9 mouse cellular contexts compared by ENCODE assay signal in the genomic region with DNA sequence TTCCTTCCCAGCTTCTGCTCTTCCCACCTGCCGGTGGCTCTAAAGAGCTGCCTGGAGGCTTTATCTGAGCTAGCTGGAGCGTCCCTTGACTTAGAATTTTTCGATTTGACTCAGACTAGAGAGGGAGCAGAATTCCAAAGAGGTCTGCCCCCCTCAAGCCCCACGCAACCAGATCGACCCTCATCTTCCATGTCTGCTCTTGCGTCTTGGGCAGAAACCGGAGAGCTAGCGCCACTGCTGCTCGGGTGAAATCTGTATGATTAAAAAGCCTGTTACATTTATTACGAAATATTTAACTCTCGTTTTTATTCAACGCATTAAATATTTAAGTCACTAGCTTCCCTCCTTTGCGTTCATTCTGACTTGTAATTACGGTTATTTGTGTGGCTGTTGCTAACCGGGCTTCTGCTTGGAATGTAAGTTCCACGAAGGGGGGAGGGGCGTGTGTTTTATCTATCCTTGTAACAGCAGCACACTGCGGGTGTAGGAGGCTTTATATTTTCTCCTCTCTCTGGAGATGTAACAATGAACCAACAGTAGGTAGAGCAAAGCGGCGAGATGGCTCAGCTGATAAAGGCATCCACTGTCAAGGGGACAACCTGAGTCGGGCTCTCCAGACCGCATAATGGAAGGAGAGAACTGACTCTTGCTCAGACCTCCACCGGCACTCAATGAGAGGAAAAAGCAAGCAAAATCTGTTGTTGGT. TPM values are rescaled to one million over a fixed set of nuclear protein-coding genes. Genes with fewer than 3 reads are reported as not detected.
DNase-seq lines count a peak whose midpoint lies in the region; ATAC-seq lines count a peak whose summit lies in the region.
"Had no signal": no experiment of that assay in that cellular context is flagged by ENCODE, and none has a peak within 500 bp of the region (broad histone marks: within the 10 kb centered on the region; RNA-seq: fewer than 3 reads in every experiment).

No protein-coding gene starts in this region.

- H3K9ac ChIP-seq in kidney, embryonic 14.5 days (ENCODE audit: low read depth, low read length) = peak overlapping the region; percentile 63
- H3K9ac ChIP-seq in forebrain, embryonic 13.5 days = peak overlapping the region; percentile 76
- peak overlapping the region; percentile 59 for H3K9ac ChIP-seq in midbrain, embryonic 14.5 days (replicated peaks; ENCODE audit: low read length)

- H3K27ac ChIP-seq in kidney, embryonic 14.5 days (ENCODE audit: low read depth, low read length) = 0 out of 2 replicates have a peak overlapping the region, but pooled peaks have one; percentile 9
- H3K27ac ChIP-seq in forebrain, embryonic 13.5 days = peak overlapping the region; percentile 95
- peak overlapping the region; percentile 88 for H3K27ac ChIP-seq in midbrain, embryonic 14.5 days (replicated peaks; ENCODE audit: low read depth, low read length)

- ATAC-seq in kidney, embryonic 14.5 days (ENCODE audit: low FRiP score, low TSS enrichment) = peak; percentile 18; the same call in 1 of the 2 replicates
- no peak; the same call in 1 of the 2 replicates for ATAC-seq in forebrain, embryonic 13.5 days
- peak; percentile 32; the same call in 1 of the 2 replicates for ATAC-seq in midbrain, embryonic 14.5 days (ENCODE audit: low FRiP score, low TSS enrichment)

- H3K4me3 ChIP-seq in kidney, embryonic 14.5 days (ENCODE audit: low read length) = peak overlapping the region; percentile 54
- peak overlapping the region; percentile 53 for H3K4me3 ChIP-seq in forebrain, embryonic 13.5 days
- H3K4me3 ChIP-seq in midbrain, embryonic 14.5 days (replicated peaks; ENCODE audit: low read depth, low read length) = peak overlapping the region; percentile 28

- no peaks in the 10 kb centered on the region for H3K36me3 ChIP-seq in kidney, embryonic 14.5 days (ENCODE audit: control insufficient read depth, insufficient read depth, low read length)
- H3K36me3 ChIP-seq in forebrain, embryonic 13.5 days (ENCODE audit: poor library complexity, severe bottlenecking) = no peaks in the 10 kb centered on the region
- H3K36me3 ChIP-seq in midbrain, embryonic 14.5 days (ENCODE audit: control insufficient read depth, insufficient read depth, low read length) = no peaks in the 10 kb centered on the region

- peak overlapping the region; percentile 95 for H3K4me2 ChIP-seq in kidney, embryonic 14.5 days (replicated peaks; ENCODE audit: low read depth, low read length)
- peak overlapping the region; percentile 77 for H3K4me2 ChIP-seq in forebrain, embryonic 13.5 days
- peak overlapping the region; percentile 50 for H3K4me2 ChIP-seq in midbrain, embryonic 14.5 days (ENCODE audit: low read length)

- DNase-seq in kidney, adult 9 months = no peak
- DNase-seq in brain, adult 2 months (ENCODE audit: low read depth, low spot score) = peak; percentile 87
- peak; percentile 60 to 73 for DNase-seq in left cerebral cortex, postnatal 25 days (ENCODE audit: low spot score in 2 of 2)
- DNase-seq in midbrain, embryonic 14.5 days = peak; percentile 85
- DNase-seq in spleen, postnatal 4 days (ENCODE audit: low spot score in 2 of 2) = no peak
- no peak for DNase-seq in natural killer cell, adult 2 months (ENCODE audit: low spot score in 2 of 2)

- WGBS in kidney, embryonic 14.5 days = 3% methylated on average over 23 of the region's 23 CpGs
- 4% methylated on average over 23 of the region's 23 CpGs for WGBS in forebrain, embryonic 13.5 days
- 4% methylated on average over 23 of the region's 23 CpGs for WGBS in midbrain, embryonic 14.5 days

- intact Hi-C loops in left cerebral cortex, postnatal 25 days (cut with DNase I) = loop anchor here (2.0 kb wide), 1 partner anchor 29 kb away; no protein-coding TSS in a partner anchor

- H3K4me1 ChIP-seq in kidney, embryonic 14.5 days (ENCODE audit: control insufficient read depth, insufficient read depth, low read length) = no peaks in the 10 kb centered on the region; the same call in 1 of the 2 replicates
- peaks cover 25% of the 10 kb centered on the region for H3K4me1 ChIP-seq in forebrain, embryonic 13.5 days
- peaks cover 10% of the 10 kb centered on the region for H3K4me1 ChIP-seq in midbrain, embryonic 14.5 days (ENCODE audit: control insufficient read depth, insufficient read depth, low read length)

- H3K9me3 ChIP-seq in kidney, embryonic 14.5 days (ENCODE audit: control insufficient read depth, low read length) = no peaks in the 10 kb centered on the region
- no peaks in the 10 kb centered on the region for H3K9me3 ChIP-seq in forebrain, embryonic 13.5 days (replicated peaks)
- no peaks in the 10 kb centered on the region for H3K9me3 ChIP-seq in midbrain, embryonic 14.5 days (ENCODE audit: control insufficient read depth, low read length)

- H3K27me3 ChIP-seq in kidney, embryonic 14.5 days (ENCODE audit: control insufficient read depth, insufficient read depth, low read length) = peaks cover 15% of the 10 kb centered on the region
- peaks cover 47% of the 10 kb centered on the region for H3K27me3 ChIP-seq in forebrain, embryonic 13.5 days
- peaks cover 7% of the 10 kb centered on the region; the same call in 1 of the 2 replicates for H3K27me3 ChIP-seq in midbrain, embryonic 14.5 days (ENCODE audit: control insufficient read depth, insufficient read depth, low read length)

RNA-seq across cellular contexts. Expression of a gene that starts 8.6 kb away (rescaled TPM):
- polyA plus RNA-seq in kidney, embryonic 14.5 days (2014; fragmentation: Nextera tagmentation; extraction: Ambion mirVana) = 6.0 and 7.6 TPM in 2 replicates
- 12.9 and 15.2 TPM in 2 replicates for polyA plus RNA-seq in forebrain, embryonic 13.5 days (2015; fragmentation: Nextera tagmentation; extraction: Ambion mirVana)
- total RNA-seq in left cerebral cortex, postnatal 25 days (2021) = 10 to 100 TPM; 58.7 TPM
- polyA plus RNA-seq in midbrain, embryonic 14.5 days (2014; fragmentation: Nextera tagmentation; extraction: Ambion mirVana) = 33.8 and 35.3 TPM in 2 replicates

RNA-seq across cellular contexts. Expression of a gene that starts 55.9 kb away (rescaled TPM):
- 8.5 and 10.0 TPM in 2 replicates for polyA plus RNA-seq in kidney, embryonic 14.5 days (2014; fragmentation: Nextera tagmentation; extraction: Ambion mirVana)
- not detected in 2 replicates for polyA plus RNA-seq in forebrain, embryonic 13.5 days (2015; fragmentation: Nextera tagmentation; extraction: Ambion mirVana)
- total RNA-seq in left cerebral cortex, postnatal 25 days (2021) = not detected
- polyA plus RNA-seq in midbrain, embryonic 14.5 days (2014; fragmentation: Nextera tagmentation; extraction: Ambion mirVana) = not detected in 2 replicates
- total RNA-seq: neutrophil, adult 5-6 weeks had no signal

RNA-seq across cellular contexts. Expression of a gene that starts 57.7 kb away (rescaled TPM):
- 152 and 171 TPM in 2 replicates for polyA plus RNA-seq in kidney, embryonic 14.5 days (2014; fragmentation: Nextera tagmentation; extraction: Ambion mirVana)
- 155 and 166 TPM in 2 replicates for polyA plus RNA-seq in forebrain, embryonic 13.5 days (2015; fragmentation: Nextera tagmentation; extraction: Ambion mirVana)
- total RNA-seq in left cerebral cortex, postnatal 25 days (2021) = 10 to 100 TPM; 24.8 to 26.5 TPM
- polyA plus RNA-seq in midbrain, embryonic 14.5 days (2014; fragmentation: Nextera tagmentation; extraction: Ambion mirVana) = 54.5 and 63.3 TPM in 2 replicates

Comparison
In these comparisons a context has a peak if more than half of its experiments do, and no peak if none do; other contexts are left out.
1. H3K27ac ChIP-seq: peak in every context shown above with its lines; median percentile 95 in forebrain, embryonic 13.5 days; 88 in midbrain, embryonic 14.5 days; 9 in kidney, embryonic 14.5 days.
2. DNase-seq: peak in brain, adult 2 months (single experiment), left cerebral cortex, postnatal 25 days (2 of 2) and midbrain, embryonic 14.5 days (single experiment); none in kidney, adult 9 months (single experiment), spleen, postnatal 4 days (0 of 2) and natural killer cell, adult 2 months (0 of 2).
3. Peak in every context shown above with its lines, with median percentiles within 50 percentile points of each other: H3K4me2 ChIP-seq, H3K4me3 ChIP-seq and H3K9ac ChIP-seq.